Comparison of ENCODE assay signal across 9 mouse cellular contexts in the genomic region with DNA sequence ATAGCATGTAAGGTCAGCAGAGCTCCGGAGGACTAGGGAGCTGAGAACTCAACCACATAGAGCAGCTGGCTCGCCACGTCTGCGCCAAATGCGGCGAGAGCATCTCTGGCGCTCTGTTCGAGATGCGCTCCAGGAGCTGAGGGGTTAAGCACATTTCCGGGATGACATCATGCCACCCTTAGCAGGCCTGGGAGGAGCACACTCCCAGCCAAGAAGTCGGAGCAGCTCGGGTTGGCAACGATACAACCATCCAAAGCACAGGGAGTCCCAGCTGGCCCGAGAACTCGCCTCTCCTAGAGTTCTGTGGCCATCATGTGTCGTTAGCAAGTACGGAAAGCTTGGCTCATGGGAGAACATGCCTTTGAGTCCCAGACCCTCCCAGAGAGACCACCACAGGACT. TPM values are rescaled to one million over a fixed set of nuclear protein-coding genes. Genes with fewer than 3 reads are reported as not detected.
DNase-seq lines count a peak whose midpoint lies in the region; ATAC-seq lines count a peak whose summit lies in the region.
"Had no signal": no experiment of that assay in that cellular context is flagged by ENCODE, and none has a peak within 500 bp of the region (broad histone marks: within the 10 kb centered on the region; RNA-seq: fewer than 3 reads in every experiment).

No protein-coding gene starts in this region.

- no peak overlapping the region for H3K27ac ChIP-seq in kidney, embryonic 15.5 days
- H3K27ac ChIP-seq in heart, embryonic 13.5 days (replicated peaks) = peak overlapping the region; percentile 95
- no peak overlapping the region for H3K27ac ChIP-seq in hindbrain, embryonic 11.5 days (ENCODE audit: low read depth, low read length)

- peaks cover 31% of the 10 kb centered on the region for H3K4me1 ChIP-seq in kidney, embryonic 15.5 days
- peaks cover 86% of the 10 kb centered on the region for H3K4me1 ChIP-seq in heart, embryonic 13.5 days
- no peaks in the 10 kb centered on the region for H3K4me1 ChIP-seq in hindbrain, embryonic 11.5 days (replicated peaks; ENCODE audit: control insufficient read depth, insufficient read depth, low read length)

- H3K9me3 ChIP-seq in kidney, embryonic 15.5 days (replicated peaks) = no peaks in the 10 kb centered on the region
- no peaks in the 10 kb centered on the region for H3K9me3 ChIP-seq in heart, embryonic 13.5 days
- H3K9me3 ChIP-seq in hindbrain, embryonic 11.5 days (ENCODE audit: control insufficient read depth, low read length) = no peaks in the 10 kb centered on the region

- peaks cover 7% of the 10 kb centered on the region; the same call in 1 of the 2 replicates for H3K27me3 ChIP-seq in kidney, embryonic 15.5 days
- no peaks in the 10 kb centered on the region for H3K27me3 ChIP-seq in heart, embryonic 13.5 days (replicated peaks)
- no peaks in the 10 kb centered on the region for H3K27me3 ChIP-seq in hindbrain, embryonic 11.5 days (ENCODE audit: control insufficient read depth, insufficient read depth, low read length)

- no peak overlapping the region for H3K9ac ChIP-seq in kidney, embryonic 15.5 days
- H3K9ac ChIP-seq in heart, embryonic 13.5 days = peak overlapping the region; percentile 74
- H3K9ac ChIP-seq in hindbrain, embryonic 11.5 days (ENCODE audit: low read depth, low read length) = no peak overlapping the region

- H3K36me3 ChIP-seq in kidney, embryonic 15.5 days = no peaks in the 10 kb centered on the region
- H3K36me3 ChIP-seq in heart, embryonic 13.5 days = peaks cover 33% of the 10 kb centered on the region
- H3K36me3 ChIP-seq in hindbrain, embryonic 11.5 days (ENCODE audit: control insufficient read depth, insufficient read depth, low read length) = no peaks in the 10 kb centered on the region

- DNase-seq in kidney, adult 9 months = no peak
- peak; percentile 50 to 55 for DNase-seq in cerebellum, postnatal 25 days
- peak; percentile 65 for DNase-seq in lung, postnatal 36 days
- no peak for DNase-seq in neural tube, embryonic 10.5 days (ENCODE audit: extremely low spot score, low spot score)
- no peak for DNase-seq in hindbrain, embryonic 11.5 days (ENCODE audit: low spot score)
- no peak for DNase-seq in retina, postnatal 1 day

- no peak; the same call in 1 of the 2 replicates for ATAC-seq in kidney, embryonic 15.5 days (replicated peaks; ENCODE audit: low FRiP score)
- ATAC-seq in heart, embryonic 13.5 days (ENCODE audit: extremely low read depth, insufficient number of reproducible peaks, low FRiP score, low TSS enrichment) = 0 out of 2 replicates have a peak, but pooled peaks have one; percentile 26
- ATAC-seq in hindbrain, embryonic 11.5 days (ENCODE audit: low FRiP score) = no peak

- H3K4me2 ChIP-seq in kidney, embryonic 15.5 days = peak overlapping the region; percentile 7; the same call in 1 of the 2 replicates
- H3K4me2 ChIP-seq in heart, embryonic 13.5 days = peak overlapping the region; percentile 20; the same call in 1 of the 2 replicates
- H3K4me2 ChIP-seq in hindbrain, embryonic 11.5 days (replicated peaks; ENCODE audit: low read depth, low read length) = no peak overlapping the region

- no peak overlapping the region for H3K4me3 ChIP-seq in kidney, embryonic 15.5 days (replicated peaks)
- H3K4me3 ChIP-seq in heart, embryonic 13.5 days = no peak overlapping the region
- H3K4me3 ChIP-seq in hindbrain, embryonic 11.5 days (ENCODE audit: low read depth, low read length) = no peak overlapping the region

- WGBS in kidney, embryonic 15.5 days = 66% methylated on average over 17 of the region's 17 CpGs
- WGBS in heart, embryonic 13.5 days = 44% methylated on average over 17 of the region's 17 CpGs
- WGBS in hindbrain, embryonic 11.5 days = 79% methylated on average over 17 of the region's 17 CpGs

RNA-seq across cellular contexts. Expression of a gene that starts 22.8 kb away (rescaled TPM):
- polyA plus RNA-seq in kidney, embryonic 15.5 days (2015; fragmentation: Nextera tagmentation; extraction: Ambion mirVana) = 3.7 and 7.1 TPM in 2 replicates
- polyA plus RNA-seq in heart, embryonic 13.5 days (2015; fragmentation: Nextera tagmentation; extraction: Ambion mirVana) = 226 and 249 TPM in 2 replicates
- 0.28 and 0.29 TPM in 2 replicates for polyA plus RNA-seq in hindbrain, embryonic 11.5 days (2014; fragmentation: Nextera tagmentation; extraction: Ambion mirVana)

RNA-seq across cellular contexts. Expression of a gene that starts 34.2 kb away (rescaled TPM):
- 0.45 and 0.55 TPM in 2 replicates for polyA plus RNA-seq in kidney, embryonic 15.5 days (2015; fragmentation: Nextera tagmentation; extraction: Ambion mirVana)
- polyA plus RNA-seq in heart, embryonic 13.5 days (2015; fragmentation: Nextera tagmentation; extraction: Ambion mirVana) = 4.8 and 5.8 TPM in 2 replicates
- polyA plus RNA-seq in hindbrain, embryonic 11.5 days (2014; fragmentation: Nextera tagmentation; extraction: Ambion mirVana) = not detected in 2 replicates
- polyA plus RNA-seq: cortical plate, adult 2 months had no signal

RNA-seq across cellular contexts. Expression of a gene that starts 43.1 kb away (rescaled TPM):
- not detected in 2 replicates for polyA plus RNA-seq in kidney, embryonic 15.5 days (2015; fragmentation: Nextera tagmentation; extraction: Ambion mirVana)
- not detected in 2 replicates for polyA plus RNA-seq in heart, embryonic 13.5 days (2015; fragmentation: Nextera tagmentation; extraction: Ambion mirVana)
- not detected in 2 replicates for polyA plus RNA-seq in hindbrain, embryonic 11.5 days (2014; fragmentation: Nextera tagmentation; extraction: Ambion mirVana)
- polyA plus RNA-seq: cortical plate, adult 2 months had no signal

Comparison
In these comparisons a context has a peak if more than half of its experiments do, and no peak if none do; other contexts are left out.
1. DNase-seq: peak in cerebellum, postnatal 25 days (2 of 2) and lung, postnatal 36 days (single experiment); none in kidney, adult 9 months (single experiment), neural tube, embryonic 10.5 days (single experiment), hindbrain, embryonic 11.5 days (single experiment) and retina, postnatal 1 day (single experiment).
2. RNA of a gene that starts 22.8 kb away (polyA plus RNA-seq): 226 to 249 TPM in heart, embryonic 13.5 days; 3.7 to 7.1 TPM in kidney, embryonic 15.5 days and 0.28 to 0.29 TPM in hindbrain, embryonic 11.5 days; every median in the first group is over 10 times any median in the second.